Mouse (Mus musculus) MEL (cell line): Measurements from ENCODE around the gene Ephx4. TPM values are rescaled to one million over a fixed set of nuclear protein-coding genes. Genes with fewer than 3 reads are reported as not detected.
A peak's percentile ranks its signal among the peaks of the same experiment; 100 is the strongest.

Experiments used
- MYC ChIP-seq: IDR thresholded peaks from 2 replicates; pipeline ENCODE4 v1.6.1; 2011; ENCODE audit warnings: low read depth, mild to moderate bottlenecking, low read length, improper control_type of control experiment, moderate library complexity
- TAL1 ChIP-seq: IDR thresholded peaks from 2 replicates; pipeline ENCODE4 v1.6.1; 2012; ENCODE audit warnings: mild to moderate bottlenecking, inconsistent platforms, low read length, moderate library complexity, mixed read lengths
- ZNF384 ChIP-seq: IDR thresholded peaks from 2 replicates; pipeline ENCODE4 v1.6.1; 2012; ENCODE audit warnings: low read depth, mild to moderate bottlenecking, inconsistent platforms, low read length, improper control_type of control experiment
- polyA plus RNA-seq, 2 experiments: library from polyadenylated mRNA; stranded (reverse) in 1 of 2; unstranded in 1 of 2; fragments of >175 nt in 1 of 2; fragments of >200 nt in 1 of 2; gene quantifications; 2 replicates each; pipeline versions ENCODE4 v1.2.1 to v1.2.4; 2012; ENCODE audit warnings: low replicate concordance in 2 of 2, low read depth in 1 of 2; ENCODE audit not compliant: insufficient read length in 2 of 2, insufficient read depth in 1 of 2, missing spikeins in 1 of 2
- total RNA-seq: library from RNA; depleted of rRNA; stranded (reverse); fragments of 300-350 nt; gene quantifications from 2 replicates; pipeline ENCODE4 v1.2.3, GENCODE M21; 2012; rRNA removed

Gene Ephx4
- total and polyA plus RNA-seq, 3 experiments, result 0.39 to 1.4 TPM; not detected in 1

DNA sequence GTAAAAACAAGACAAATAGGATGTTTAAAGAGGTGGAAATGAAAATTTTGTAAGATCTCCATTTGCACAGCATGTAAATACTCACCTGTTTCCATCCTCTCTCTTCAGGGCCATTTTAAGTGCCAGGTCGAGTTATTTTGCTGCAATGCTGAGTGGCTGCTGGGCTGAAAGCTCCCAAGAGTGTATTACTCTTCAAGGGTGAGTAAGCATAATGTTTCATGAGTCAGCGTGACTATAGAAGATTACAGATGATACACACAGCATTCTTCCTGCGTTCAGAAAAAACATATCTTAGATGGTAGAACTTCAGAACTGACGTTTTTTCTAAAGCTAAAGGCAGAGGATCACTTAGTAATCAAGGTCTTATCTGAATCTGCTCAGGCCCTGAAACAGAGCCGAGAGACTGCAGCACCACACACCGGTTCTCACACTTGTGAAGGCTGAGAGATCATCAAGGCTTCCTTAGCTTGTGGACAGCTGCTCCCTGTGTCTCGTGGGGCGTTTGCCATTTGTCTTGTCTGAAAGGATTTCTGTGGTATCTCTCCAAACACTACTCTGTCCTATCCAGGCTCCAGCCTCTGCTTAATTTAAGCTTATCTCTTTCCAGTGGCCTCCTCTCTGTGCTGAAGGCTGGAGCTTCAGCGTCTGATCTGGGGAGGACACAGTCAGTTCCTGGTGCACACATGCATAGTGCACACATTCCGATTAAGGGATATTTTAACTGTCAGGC, 68.2 kb downstream of the Ephx4 start (continued):
- peak; percentile 44; the same call in 1 of the 2 replicates for TF ChIP-seq MYC
- TF ChIP-seq ZNF384, result peak; percentile 68
- TF ChIP-seq TAL1, result peak; percentile 18

Other genes starting within 250 kb of the Ephx4 start
- gene Tgfbr3, start 113.1 kb upstream of the Ephx4 start, total RNA-seq, result 5.9 and 6.7 TPM in 2 replicates
- 1 to 10 TPM in 1 of 2 experiments, not detected in 1; 3.0 TPM for gene Tgfbr3, start 113.1 kb upstream of the Ephx4 start, polyA plus RNA-seq
- gene Brdt, start 71.6 kb upstream of the Ephx4 start, total RNA-seq, result 10.3 and 12.0 TPM in 2 replicates
- gene Brdt, start 71.6 kb upstream of the Ephx4 start, polyA plus RNA-seq, result 10 to 100 TPM in 1 of 2 experiments, not detected in 1; 16.7 TPM
- gene Lpcat2b, start 28.8 kb downstream of the Ephx4 start, total RNA-seq, result not detected in 2 replicates
- not detected for gene Lpcat2b, start 28.8 kb downstream of the Ephx4 start, polyA plus RNA-seq
- 1.2 and 1.6 TPM in 2 replicates for gene Btbd8, start 35.3 kb downstream of the Ephx4 start, total RNA-seq
- 1 to 10 TPM in 1 of 2 experiments, not detected in 1; 2.4 TPM for gene Btbd8, start 35.3 kb downstream of the Ephx4 start, polyA plus RNA-seq
- gene Gm42669, start 104.9 kb downstream of the Ephx4 start, total RNA-seq, result 0.04 TPM in 1 of 2 replicates, not detected in the other
- gene Gm42669, start 104.9 kb downstream of the Ephx4 start, polyA plus RNA-seq, result under 1 TPM in 1 of 2 experiments, not detected in 1; 0.21 TPM
- gene 1700028K03Rik, start 132.0 kb downstream of the Ephx4 start, total RNA-seq, result not detected in 2 replicates
- not detected for gene 1700028K03Rik, start 132.0 kb downstream of the Ephx4 start, polyA plus RNA-seq
- gene Rpap2, start 194.6 kb downstream of the Ephx4 start, total RNA-seq, result 13.4 and 13.8 TPM in 2 replicates
- 10 to 100 TPM in 1 of 2 experiments, not detected in 1; 10.8 TPM for gene Rpap2, start 194.6 kb downstream of the Ephx4 start, polyA plus RNA-seq
- 7.3 and 7.8 TPM in 2 replicates for gene Glmn, start 195.2 kb downstream of the Ephx4 start, total RNA-seq
- gene Glmn, start 195.2 kb downstream of the Ephx4 start, polyA plus RNA-seq, result 1 to 10 TPM in 1 of 2 experiments, not detected in 1; 7.9 TPM